Comparison of ENCODE assay signal across 8 mouse cellular contexts in the genomic region with DNA sequence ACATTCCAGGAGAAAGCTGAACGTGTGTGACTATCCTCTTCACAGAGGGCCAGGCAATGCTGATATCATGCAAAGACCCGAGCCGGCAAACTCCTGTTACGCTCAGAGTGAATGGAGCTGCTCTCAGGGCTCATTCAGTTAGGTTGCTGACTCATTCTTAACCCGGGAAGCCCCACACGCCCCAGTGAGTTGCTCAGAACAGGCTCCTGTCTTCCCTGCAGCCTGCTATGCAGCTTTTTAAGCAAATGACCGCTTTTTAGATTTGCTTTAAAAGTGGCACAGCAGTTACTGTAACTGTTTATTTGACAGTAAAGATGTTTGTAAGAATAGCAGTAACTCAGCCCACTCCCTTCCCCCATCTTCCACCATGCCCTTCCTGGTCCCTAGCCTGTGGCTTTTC.
A peak's percentile ranks its signal among the peaks of the same experiment; 100 is the strongest.
DNase-seq lines count a peak whose midpoint lies in the region; ATAC-seq lines count a peak whose summit lies in the region.

No protein-coding gene starts in this region.

- H3K4me2 ChIP-seq in intestine, embryonic 16.5 days (ENCODE audit: low read depth, low read length) = peak overlapping the region; percentile 37

- H3K36me3 ChIP-seq in heart, embryonic 10.5 days = no peaks in the 10 kb centered on the region
- H3K36me3 ChIP-seq in intestine, embryonic 16.5 days (ENCODE audit: control insufficient read depth, insufficient read depth, low read length) = no peaks in the 10 kb centered on the region
- no peaks in the 10 kb centered on the region for H3K36me3 ChIP-seq in splenic B cell, adult 2 months (ENCODE audit: control insufficient read depth, insufficient read depth, low read length, poor library complexity, severe bottlenecking)

- WGBS in heart, embryonic 10.5 days = 7% methylated on average over 7 of the region's 7 CpGs
- 7% methylated on average over 7 of the region's 7 CpGs for WGBS in intestine, embryonic 16.5 days

- H3K9me3 ChIP-seq in heart, embryonic 10.5 days = no peaks in the 10 kb centered on the region
- no peaks in the 10 kb centered on the region for H3K9me3 ChIP-seq in intestine, embryonic 16.5 days (ENCODE audit: control insufficient read depth, low read length)

- peaks cover 42% of the 10 kb centered on the region for H3K4me1 ChIP-seq in heart, embryonic 10.5 days
- H3K4me1 ChIP-seq in intestine, embryonic 16.5 days (ENCODE audit: control insufficient read depth, insufficient read depth, low read length) = peaks cover 20% of the 10 kb centered on the region

- H3K27ac ChIP-seq in heart, embryonic 10.5 days = peak overlapping the region; percentile 72
- H3K27ac ChIP-seq in intestine, embryonic 16.5 days (ENCODE audit: low read length) = no peak overlapping the region

- intact Hi-C loops in left cerebral cortex, postnatal 10 days (cut with DNase I) = no loop called here

- no peak for DNase-seq in heart, embryonic 10.5 days (ENCODE audit: low spot score)
- DNase-seq in heart, postnatal 4 days = no peak
- DNase-seq in CD4-positive, CD25-positive, alpha-beta regulatory T cell, adult 2 months (ENCODE audit: low read depth, low spot score) = peak; percentile 63
- DNase-seq in c-Kit-positive CD71-positive TER-119-negative erythroid progenitor cells, embryonic 14.5 days (ENCODE audit: low read depth) = peak; percentile 25
- peak; percentile 31 for DNase-seq in splenic B cell, adult 2 months (ENCODE audit: low read depth, low spot score)
- no peak for DNase-seq in left cerebral cortex, postnatal 10 days (ENCODE audit: extremely low spot score in 1 of 2, low spot score in 2 of 2)
- no peak for DNase-seq in ovary, postnatal 10 days (ENCODE audit: low spot score)

- H3K4me3 ChIP-seq in heart, embryonic 10.5 days = peak overlapping the region; percentile 54
- peak overlapping the region; percentile 29 for H3K4me3 ChIP-seq in intestine, embryonic 16.5 days (ENCODE audit: low read length)

- peak; percentile 53; the same call in 1 of the 2 replicates for ATAC-seq in intestine, embryonic 16.5 days

- no peaks in the 10 kb centered on the region for H3K27me3 ChIP-seq in heart, embryonic 10.5 days (ENCODE audit: insufficient read depth, poor library complexity, severe bottlenecking)
- H3K27me3 ChIP-seq in intestine, embryonic 16.5 days (replicated peaks; ENCODE audit: control insufficient read depth, insufficient read depth, low read length) = no peaks in the 10 kb centered on the region
- H3K27me3 ChIP-seq in splenic B cell, adult 2 months (ENCODE audit: control insufficient read depth, insufficient read depth, low read length, poor library complexity, severe bottlenecking) = no peaks in the 10 kb centered on the region

- H3K9ac ChIP-seq in intestine, embryonic 16.5 days (ENCODE audit: low read depth, low read length) = peak overlapping the region; percentile 36; the same call in 1 of the 2 replicates

Comparison
In these comparisons a context has a peak if more than half of its experiments do, and no peak if none do; other contexts are left out.
1. DNase-seq: peak in CD4-positive, CD25-positive, alpha-beta regulatory T cell, adult 2 months (single experiment), c-Kit-positive CD71-positive TER-119-negative erythroid progenitor cells, embryonic 14.5 days (single experiment) and splenic B cell, adult 2 months (single experiment); none in heart, embryonic 10.5 days (single experiment), heart, postnatal 4 days (single experiment), left cerebral cortex, postnatal 10 days (0 of 2) and ovary, postnatal 10 days (single experiment).